Mouse (Mus musculus): ENCODE measurements around the gene Pgghg.

- TF ChIP-seq CTCF (IDR thresholded peaks at IDR 0.05; ENCODE audit: borderline replicate concordance, control insufficient read depth, extremely low read depth, insufficient read depth, low read length, poor library complexity): no peak
- TF ChIP-seq POLR2A (IDR thresholded peaks at IDR 0.05; ENCODE audit: control insufficient read depth, extremely low read depth, insufficient read depth, low read length, poor library complexity): no peak
These were observed 25.7 kb downstream of the Pgghg start, which contains the start of gene Ifitm1 for GRCm38 (mm10) chr7:140966921-140967320.
